Mouse (Mus musculus) c-Kit-positive CD71-positive TER-119-negative erythroid progenitor cells, embryonic 14.5 days (primary cell): ENCODE data around the gene Axl.

Source experiments
- DNase-seq: peaks from one replicate; pipeline ENCODE4 v3.0.0-alpha.2; 2013; ENCODE audit warnings: low read depth

The Axl gene

DNA sequence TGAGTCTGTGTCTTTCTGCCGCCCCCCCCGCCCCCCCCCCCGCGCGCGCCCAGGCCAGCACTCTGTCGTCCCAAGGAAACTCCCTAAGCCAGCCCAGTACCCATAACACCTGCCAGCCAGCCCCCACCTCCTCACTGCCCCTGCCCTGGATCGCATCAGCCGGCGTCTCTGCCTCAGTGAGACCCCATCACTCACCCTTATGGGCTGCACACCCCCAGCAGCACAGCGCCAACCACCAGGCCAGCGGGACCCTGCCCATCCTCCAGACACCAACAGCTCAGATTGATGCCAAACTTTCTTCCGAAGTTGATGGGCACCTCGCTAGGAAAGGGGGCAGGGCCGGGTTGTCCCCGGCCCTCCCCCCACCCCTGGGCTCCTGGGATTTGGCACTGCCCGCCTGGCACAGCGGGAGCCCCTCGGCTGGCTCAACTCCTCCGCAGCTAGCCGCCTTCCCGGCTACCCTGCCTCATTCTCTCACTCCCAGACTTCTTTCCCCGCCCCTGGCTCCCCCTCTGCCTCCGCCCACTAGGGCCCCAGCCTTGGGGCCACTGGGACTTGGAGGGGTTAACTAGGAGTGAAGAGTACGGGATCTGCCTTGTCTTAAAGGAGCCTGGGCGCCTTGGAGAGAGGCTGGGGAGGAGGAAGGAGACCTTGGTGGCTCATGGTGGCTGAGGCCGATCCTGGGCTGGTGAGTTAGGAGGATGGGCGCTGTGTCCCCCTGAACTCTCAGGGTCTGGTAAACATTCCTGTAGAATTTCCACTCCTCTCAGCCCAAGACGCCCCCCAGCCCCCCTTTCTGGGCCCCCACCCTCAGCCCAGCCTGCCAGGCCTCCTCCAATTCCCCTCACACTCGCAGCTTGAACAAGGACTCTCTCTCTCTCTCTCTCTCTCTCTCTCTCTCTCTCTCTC is at the start of gene Axl:
Gene Axl (minus strand): TSS at position 486 of the 909 bp plus-strand sequence.
- no peak for DNase-seq

DNA sequence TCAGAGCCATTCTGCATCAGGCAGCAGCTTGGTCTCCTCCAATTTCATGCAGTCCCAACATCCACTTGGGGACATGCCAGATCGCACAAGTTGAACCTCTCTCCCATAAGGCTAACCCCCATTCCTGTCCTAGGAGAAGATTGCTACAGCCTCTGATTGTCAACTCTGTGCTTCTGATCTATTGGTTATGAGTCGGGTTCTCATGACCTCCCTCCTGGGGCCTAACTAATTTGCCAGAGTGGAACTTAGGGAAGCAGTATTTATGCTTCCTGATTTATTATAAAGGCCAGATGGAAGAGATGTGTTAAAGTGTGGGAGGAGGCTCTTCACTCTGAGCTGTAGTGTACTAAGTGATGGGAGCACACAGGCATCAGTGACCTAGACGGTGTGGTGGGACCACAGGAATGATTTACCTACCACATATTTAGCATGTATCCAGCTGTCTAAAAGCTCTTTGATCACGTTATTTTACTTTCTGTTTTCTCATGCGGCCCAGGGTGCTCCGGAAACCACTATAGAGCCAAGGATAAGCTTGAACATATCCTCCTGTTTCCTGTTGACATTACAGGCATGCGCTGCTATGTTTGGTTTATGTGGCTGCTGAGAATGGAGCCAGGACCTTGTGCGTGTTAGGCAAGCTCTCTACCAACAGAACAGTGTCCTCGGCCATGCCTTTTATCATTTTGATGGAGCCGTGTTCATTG is 46.8 kb upstream of the Axl start:
- DNase-seq = no peak

DNA sequence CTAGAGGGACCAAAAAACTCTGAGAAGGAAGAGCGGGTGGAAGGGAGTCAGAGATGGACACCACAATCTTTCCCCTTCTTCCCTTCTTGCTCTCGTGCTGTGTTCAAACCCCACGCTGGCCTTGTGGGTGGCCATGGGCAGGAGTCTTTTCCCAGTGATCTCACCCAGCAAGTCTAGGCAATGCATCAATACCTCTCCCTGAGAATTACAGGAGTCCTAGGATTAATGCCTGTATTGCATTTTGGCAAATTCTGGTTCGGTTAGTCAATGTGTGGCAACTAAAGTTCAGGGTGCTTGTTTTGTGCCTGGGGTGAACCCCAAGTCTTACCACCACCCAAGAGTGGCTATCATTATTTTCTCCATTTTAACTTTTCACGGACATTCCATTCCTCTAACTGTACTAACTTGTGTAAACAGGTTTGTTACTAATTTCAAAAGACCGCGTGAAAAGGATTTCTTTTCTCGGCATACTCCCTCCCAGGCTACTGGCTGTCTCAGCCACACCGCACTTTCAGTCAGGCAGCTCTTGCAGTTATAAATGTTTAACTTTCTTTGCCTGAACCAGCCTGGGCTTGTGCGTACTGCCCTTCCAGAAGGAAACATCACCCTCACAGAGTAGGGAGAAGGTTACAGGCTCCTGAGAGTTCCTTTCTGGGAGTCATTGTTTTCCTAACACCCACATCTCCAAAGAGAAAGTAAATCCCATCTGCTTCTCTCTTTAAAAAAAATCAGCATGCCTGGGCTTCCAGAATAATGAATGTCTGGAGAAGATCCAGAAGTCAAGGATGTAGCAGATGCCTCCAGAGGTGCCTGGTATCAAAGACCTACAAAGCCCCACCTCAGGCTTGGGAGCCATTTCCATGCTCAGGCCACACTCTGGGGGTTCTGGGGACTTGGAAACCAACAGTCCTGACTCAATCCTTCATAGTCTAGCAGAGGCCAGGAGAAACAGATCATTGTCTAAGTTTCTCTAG is 43.3 kb upstream of the Axl start:
- no peak for DNase-seq

DNA sequence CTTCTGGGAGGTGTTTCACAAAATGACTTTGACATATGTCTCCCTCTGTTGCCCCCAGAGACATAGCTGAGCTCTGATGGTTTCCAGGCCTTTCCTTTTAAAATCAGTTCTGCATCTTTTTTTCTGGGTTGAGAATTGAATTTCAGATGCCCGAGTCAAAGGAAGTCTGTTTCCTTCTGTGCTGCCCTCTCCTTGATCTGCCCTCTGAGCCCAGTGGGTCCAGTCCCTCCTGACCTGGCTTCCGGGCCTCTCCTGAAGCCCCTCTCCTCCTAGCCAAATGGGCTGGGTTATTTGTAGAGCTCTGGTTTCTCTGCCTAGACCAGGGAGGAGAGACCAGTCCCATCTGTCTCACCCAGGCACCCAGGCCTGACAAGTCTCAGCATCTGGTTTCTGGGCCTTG is 41.7 kb upstream of the Axl start:
- DNase-seq = no peak

GRCm38 (mm10) chr7:25827199-25827598 is 38.7 kb upstream of the Axl start:
- DNase-seq = no peak

DNA sequence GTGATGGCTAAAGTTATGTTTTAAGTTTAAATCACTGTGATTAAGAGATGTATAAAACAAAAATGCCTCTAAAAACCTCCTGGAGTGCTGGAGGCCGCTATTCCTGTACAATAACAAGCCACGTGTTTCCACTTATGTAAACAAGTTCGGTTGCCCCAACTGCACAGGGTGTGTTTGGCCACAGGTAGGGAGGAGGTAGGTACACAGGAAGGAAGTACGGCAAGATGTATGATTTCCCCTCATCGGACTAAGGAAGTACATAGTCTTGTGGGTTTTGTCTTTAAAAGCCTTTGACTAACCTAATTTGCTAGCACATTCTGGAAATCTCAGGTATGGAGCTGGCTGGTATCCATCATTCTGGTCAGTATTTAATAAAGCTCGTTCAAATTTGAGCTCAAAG is 37.5 kb upstream of the Axl start:
- no peak for DNase-seq

- no peak for DNase-seq
Observed at GRCm38 (mm10) chr7:25825043-25825442, 36.5 kb upstream of the Axl start.

GRCm38 (mm10) chr7:25816241-25816919 is 27.9 kb upstream of the Axl start, which contains the start of gene Cyp2s1:
Gene Cyp2s1 (minus strand): TSS chr7:25816913.
- DNase-seq = peak; percentile 14

DNA sequence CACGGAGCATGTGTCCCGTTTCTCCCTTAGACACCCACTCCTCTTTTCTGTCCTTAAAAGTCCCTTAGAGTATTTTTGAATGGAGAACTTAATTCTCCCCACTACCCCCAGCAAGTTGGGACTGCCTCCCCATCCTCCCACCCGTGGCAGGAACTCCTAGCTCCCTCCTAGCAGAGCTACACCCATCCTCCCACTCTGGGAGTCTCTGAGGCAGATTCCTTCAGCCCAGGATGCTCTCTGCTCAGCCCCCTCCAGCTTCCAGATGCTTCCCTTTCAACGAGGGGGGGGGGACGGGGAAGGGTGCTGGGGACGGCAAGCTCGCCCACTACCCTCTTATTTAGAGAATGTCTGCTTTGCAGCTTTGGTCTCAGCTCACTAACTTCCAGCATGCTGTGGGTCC is 27.1 kb upstream of the Axl start:
- no peak for DNase-seq

DNA sequence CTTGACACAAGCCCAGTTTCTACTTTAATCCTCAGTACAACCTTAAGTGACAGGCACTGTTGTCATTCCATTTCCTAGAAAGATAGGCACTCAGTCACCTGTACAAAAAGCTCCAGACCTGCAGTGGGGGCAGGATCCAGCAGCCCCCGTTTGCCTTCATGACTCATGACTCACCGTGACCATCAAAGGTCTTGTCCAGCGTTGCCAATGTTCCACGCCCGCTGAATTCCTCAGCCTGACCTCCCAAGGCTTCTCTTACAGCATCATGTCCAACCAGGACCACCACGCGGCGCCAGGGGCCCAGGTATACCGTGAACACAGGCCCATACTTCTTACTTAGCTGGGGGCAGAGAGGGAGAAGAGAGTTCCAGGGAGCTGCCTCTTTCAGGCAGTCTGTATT is 26.2 kb upstream of the Axl start:
- no peak for DNase-seq

DNA sequence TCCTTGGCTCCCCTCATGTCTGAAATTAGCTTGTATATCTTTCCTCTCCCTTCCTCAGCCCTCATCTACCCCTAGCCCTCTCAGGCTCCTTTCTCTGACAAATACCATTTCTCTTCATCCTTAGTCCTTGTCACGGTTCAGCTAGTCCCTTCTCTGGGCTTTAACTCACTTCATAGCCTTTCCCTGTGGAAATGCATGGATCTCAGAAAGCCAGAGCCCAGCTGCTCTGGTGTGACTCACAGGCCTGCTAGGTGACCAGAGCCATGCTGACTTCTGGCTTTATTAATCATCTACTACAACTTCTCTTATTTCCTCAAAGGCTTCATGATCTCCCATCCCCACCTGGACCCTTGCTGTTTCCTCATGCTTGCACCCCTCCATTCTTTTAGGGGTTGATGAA is 23.7 kb upstream of the Axl start:
- no peak for DNase-seq

GRCm38 (mm10) chr7:25811716-25812115 is 23.2 kb upstream of the Axl start:
- no peak for DNase-seq

DNA sequence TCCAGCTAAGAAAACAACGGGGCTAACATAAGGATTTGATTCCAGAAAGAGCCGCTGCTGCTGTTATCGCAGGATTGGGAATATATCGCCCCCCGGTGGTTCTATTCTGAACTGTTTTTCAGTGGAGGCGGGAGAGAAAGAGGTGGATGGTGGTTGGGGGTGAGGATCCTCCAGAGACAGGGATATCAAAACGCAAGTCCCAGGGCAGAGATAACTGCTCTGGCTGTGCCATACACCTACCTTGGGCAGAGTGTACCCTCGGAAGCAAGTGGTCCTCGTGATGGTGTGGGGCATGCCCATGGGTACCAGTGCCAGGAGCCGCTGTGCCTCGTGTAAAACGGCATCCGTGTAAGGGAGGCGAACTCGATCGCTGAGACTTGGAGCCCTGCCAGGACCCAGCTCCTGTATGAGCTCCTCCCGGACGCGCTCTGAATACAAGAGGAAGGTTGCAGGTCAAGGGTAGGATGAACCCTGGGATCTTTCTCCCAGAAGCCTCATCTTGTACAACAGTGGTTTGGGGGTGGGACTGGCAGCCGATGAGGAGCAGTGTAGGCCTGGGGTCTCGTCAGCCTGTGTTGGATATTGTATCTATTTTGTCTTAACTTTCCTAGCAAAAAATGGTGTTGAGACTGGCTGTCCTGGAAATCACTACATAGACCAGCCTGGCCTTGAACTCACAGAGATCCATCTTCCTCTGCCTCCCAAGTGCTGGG is 17.3 kb upstream of the Axl start:
- DNase-seq = peak; percentile 40

DNA sequence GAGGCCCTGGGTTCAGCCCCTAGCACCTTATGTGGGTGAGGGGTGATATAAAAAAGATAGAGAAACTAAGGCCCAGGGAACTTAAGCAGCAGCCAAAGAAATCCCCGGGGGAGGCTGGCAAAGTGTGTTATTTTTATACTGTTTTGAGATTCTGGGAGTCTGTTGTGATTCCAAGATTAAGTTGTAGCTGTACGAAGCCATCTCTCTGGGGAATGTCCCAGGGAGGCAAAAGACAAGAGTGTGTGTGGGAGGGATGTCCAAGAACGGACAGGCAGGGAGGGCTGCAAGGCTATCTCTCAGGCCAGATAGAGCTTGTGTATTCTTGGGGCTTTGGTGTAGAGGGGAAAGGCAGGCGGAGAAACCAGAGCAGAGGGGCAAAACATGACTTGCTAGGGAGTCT is 16.3 kb upstream of the Axl start:
- DNase-seq = no peak

GRCm38 (mm10) chr7:25803460-25803859 is 15.0 kb upstream of the Axl start:
- DNase-seq = no peak

- DNase-seq = no peak
Observed at GRCm38 (mm10) chr7:25802241-25803125, 14.0 kb upstream of the Axl start.

DNA sequence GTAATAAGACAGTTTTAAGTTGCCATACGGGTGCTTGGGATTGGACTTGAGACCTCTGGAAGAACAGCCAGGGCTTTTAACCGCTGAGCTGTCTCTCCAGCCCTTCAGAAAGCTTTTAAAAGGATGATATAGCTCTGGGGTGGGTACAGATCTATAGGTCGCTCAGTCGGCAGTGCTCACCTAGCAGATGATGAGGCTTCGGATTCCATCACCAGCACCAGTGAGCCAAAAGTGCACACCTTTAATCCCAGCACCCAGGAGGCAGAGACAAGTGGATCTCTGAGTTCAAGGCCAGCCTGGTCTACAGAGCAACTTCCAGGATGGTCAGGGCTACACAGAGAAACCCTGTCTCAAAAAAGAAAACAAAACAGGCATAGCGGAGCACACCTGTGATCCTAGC is 12.5 kb upstream of the Axl start:
- DNase-seq = no peak

DNA sequence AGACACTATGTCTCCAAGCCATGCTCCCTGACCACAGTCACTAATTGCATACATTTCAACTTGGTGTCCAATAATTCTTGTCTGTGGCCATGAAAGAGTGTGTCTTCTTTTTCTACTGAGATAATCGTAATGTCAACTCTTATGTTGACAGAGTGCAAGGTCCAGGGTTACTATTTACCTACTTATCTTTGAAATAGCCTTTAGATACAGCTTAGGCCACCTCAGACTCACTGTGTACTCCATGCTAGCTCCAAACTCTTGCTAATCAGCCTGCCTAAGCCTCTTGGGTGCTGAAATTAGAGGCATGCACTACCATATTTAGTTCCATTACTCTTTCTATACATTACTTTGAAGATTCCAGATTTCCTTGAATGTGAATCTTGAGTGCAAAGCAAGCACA is 10.9 kb upstream of the Axl start:
- no peak for DNase-seq

- no peak for DNase-seq
Observed at GRCm38 (mm10) chr7:25798540-25798939, 10.0 kb upstream of the Axl start.

DNA sequence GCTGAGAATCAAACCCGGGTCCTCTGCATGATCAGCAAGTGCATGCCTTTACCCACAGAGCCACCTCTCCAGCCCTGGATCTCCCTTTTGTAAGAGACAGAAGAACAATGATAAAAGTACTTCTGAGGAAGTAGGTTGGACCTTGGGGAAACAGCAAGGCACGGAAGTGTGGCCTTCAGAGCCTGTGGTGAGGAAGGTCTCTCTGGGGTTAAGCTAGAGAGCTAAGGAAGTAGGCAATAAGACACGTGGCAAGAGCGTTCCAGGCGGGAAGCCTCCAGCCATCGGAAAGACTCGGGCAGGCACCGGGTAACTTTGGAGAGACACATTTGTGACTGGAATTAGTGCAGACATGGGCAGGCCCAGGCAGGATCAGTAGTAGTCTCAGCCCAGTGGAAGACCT is 6.3 kb upstream of the Axl start:
- DNase-seq = no peak
